Mouse (Mus musculus): Measurements from ENCODE around the gene Tcea3. TPM values are rescaled to one million over a fixed set of nuclear protein-coding genes. Genes with fewer than 3 reads are reported as not detected.

The Tcea3 gene
- polyA plus RNA-seq, 1 experiment: 50.8 TPM

DNA sequence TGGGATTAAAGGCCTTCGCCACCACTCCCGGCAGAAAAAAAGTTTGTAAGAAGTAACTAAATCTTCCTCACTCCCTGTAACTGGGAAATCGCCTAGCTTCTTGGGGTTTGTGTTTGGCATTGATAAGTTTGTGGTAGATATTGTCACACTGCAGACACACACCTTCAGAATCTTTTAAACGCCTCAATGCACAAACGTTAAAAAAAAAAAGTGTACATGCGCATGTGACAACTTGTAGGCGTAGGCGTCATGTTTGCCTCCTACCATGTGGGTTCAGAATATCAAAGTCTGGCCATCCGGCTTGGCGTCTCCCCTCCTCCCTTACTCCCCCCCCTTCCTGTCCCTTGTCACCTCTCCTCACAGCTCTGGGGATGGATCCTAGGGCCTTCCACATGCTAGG, 9.2 kb downstream of the Tcea3 start:
- 72% methylated on average over 10 of the region's 10 CpGs for WGBS
- no peaks in the 10 kb centered on the region for H3K36me3 ChIP-seq (ENCODE audit: control insufficient read depth, insufficient read depth, low read length)
- H3K27ac ChIP-seq (ENCODE audit: insufficient read depth, low read depth, low read length): no peak overlapping the region
- TF ChIP-seq CTCF (conservative IDR thresholded peaks at IDR 0.05; ENCODE audit: insufficient read depth, insufficient read length, low read depth, low read length): no peak
- TF ChIP-seq POLR2A (IDR thresholded peaks at IDR 0.05; ENCODE audit: low read depth, low read length): no peak
- no peak overlapping the region for H3K4me3 ChIP-seq (ENCODE audit: insufficient read depth, low read depth, low read length)
- H3K4me1 ChIP-seq (ENCODE audit: control insufficient read depth, insufficient read depth, low read length): peaks cover 5% of the 10 kb centered on the region; the same call in 1 of the 2 replicates
- H3K27me3 ChIP-seq (replicated peaks; ENCODE audit: control insufficient read depth, insufficient read depth, low read length): no peaks in the 10 kb centered on the region
- DNase-seq: no peak

DNA sequence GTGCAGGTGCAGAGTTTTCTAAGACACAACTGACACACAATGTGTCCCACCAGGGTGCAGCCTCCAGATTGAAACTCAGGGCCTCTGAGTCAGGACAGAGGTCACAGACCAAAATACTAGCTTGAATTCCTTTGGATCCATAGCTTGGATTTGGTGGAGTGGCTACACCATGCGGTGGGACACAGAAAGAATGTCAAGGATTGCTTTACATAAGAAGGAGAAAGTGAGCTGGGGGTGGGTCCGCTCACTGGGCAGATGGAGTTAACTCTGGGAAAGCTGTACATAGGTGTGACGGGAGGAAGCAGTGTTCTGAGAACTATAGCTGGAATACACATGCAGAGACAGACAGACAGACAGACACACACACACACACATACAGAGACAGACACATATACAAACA, 12.4 kb downstream of the Tcea3 start:
- WGBS: 64% methylated on average over 3 of the region's 3 CpGs
- DNase-seq: no peak
- TF ChIP-seq CTCF (conservative IDR thresholded peaks at IDR 0.05; ENCODE audit: insufficient read depth, insufficient read length, low read depth, low read length) (no peak), POLR2A (IDR thresholded peaks at IDR 0.05; ENCODE audit: low read depth, low read length) (no peak)
- no peak overlapping the region for H3K4me3 ChIP-seq (ENCODE audit: insufficient read depth, low read depth, low read length)
- no peaks in the 10 kb centered on the region for H3K36me3 ChIP-seq (ENCODE audit: control insufficient read depth, insufficient read depth, low read length)
- no peak overlapping the region for H3K27ac ChIP-seq (ENCODE audit: insufficient read depth, low read depth, low read length)
- H3K4me1 ChIP-seq (ENCODE audit: control insufficient read depth, insufficient read depth, low read length): peaks cover 3% of the 10 kb centered on the region; the same call in 1 of the 2 replicates
- no peaks in the 10 kb centered on the region for H3K27me3 ChIP-seq (replicated peaks; ENCODE audit: control insufficient read depth, insufficient read depth, low read length)

- no peak overlapping the region for H3K4me3 ChIP-seq (ENCODE audit: insufficient read depth, low read depth, low read length)
- no peak overlapping the region; the same call in 1 of the 2 replicates for H3K27ac ChIP-seq (ENCODE audit: insufficient read depth, low read depth, low read length)
- H3K4me1 ChIP-seq (ENCODE audit: control insufficient read depth, insufficient read depth, low read length): peaks cover 3% of the 10 kb centered on the region; the same call in 1 of the 2 replicates
- WGBS: 29% methylated on average over 10 of the region's 10 CpGs
- peak; percentile 88 for DNase-seq
- TF ChIP-seq POLR2A (IDR thresholded peaks at IDR 0.05; ENCODE audit: low read depth, low read length) (no peak), CTCF (conservative IDR thresholded peaks at IDR 0.05; ENCODE audit: insufficient read depth, insufficient read length, low read depth, low read length) (peak; percentile 80)
- no peaks in the 10 kb centered on the region for H3K27me3 ChIP-seq (replicated peaks; ENCODE audit: control insufficient read depth, insufficient read depth, low read length)
- H3K36me3 ChIP-seq (ENCODE audit: control insufficient read depth, insufficient read depth, low read length): no peaks in the 10 kb centered on the region
Measured at GRCm38 (mm10) chr4:136260491-136261180, 13.1 kb downstream of the Tcea3 start.

DNA sequence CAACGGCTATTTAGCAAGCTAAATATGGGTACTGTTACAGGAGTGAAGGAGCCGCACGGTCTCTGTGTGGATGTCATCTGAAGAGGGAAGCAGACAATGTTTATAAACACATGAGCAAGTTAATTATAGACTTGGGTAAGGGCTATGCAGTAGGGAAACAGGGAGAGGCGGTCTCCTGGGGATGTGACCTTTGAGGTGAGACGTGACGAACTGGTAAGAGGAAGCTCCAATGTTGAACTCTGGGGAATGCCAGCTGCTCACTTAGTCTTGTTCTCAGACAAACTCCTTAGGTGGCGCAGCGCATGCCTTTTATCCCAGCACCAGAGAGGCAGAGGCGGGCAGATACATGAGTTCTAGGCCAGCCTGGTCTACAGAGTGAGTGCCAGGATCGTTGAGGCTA, 14.4 kb downstream of the Tcea3 start:
- no peak for TF ChIP-seq POLR2A (IDR thresholded peaks at IDR 0.05; ENCODE audit: low read depth, low read length)
- no peak for TF ChIP-seq CTCF (conservative IDR thresholded peaks at IDR 0.05; ENCODE audit: insufficient read depth, insufficient read length, low read depth, low read length)
- Histone ChIP-seq H3K4me1 (ENCODE audit: control insufficient read depth, insufficient read depth, low read length) (peaks cover 3% of the 10 kb centered on the region; the same call in 1 of the 2 replicates), H3K27ac (ENCODE audit: insufficient read depth, low read depth, low read length) (no peak overlapping the region), H3K27me3 (replicated peaks; ENCODE audit: control insufficient read depth, insufficient read depth, low read length) (no peaks in the 10 kb centered on the region), H3K4me3 (ENCODE audit: insufficient read depth, low read depth, low read length) (no peak overlapping the region), H3K36me3 (ENCODE audit: control insufficient read depth, insufficient read depth, low read length) (no peaks in the 10 kb centered on the region)
- peak; percentile 81 for DNase-seq
- 47% methylated on average over 10 of the region's 10 CpGs for WGBS

GRCm38 (mm10) chr4:136263555-136263954, 16.0 kb downstream of the Tcea3 start:
- no peak overlapping the region for H3K27ac ChIP-seq (ENCODE audit: insufficient read depth, low read depth, low read length)
- H3K4me1 ChIP-seq (ENCODE audit: control insufficient read depth, insufficient read depth, low read length): peaks cover 3% of the 10 kb centered on the region; the same call in 1 of the 2 replicates
- no peak overlapping the region for H3K4me3 ChIP-seq (ENCODE audit: insufficient read depth, low read depth, low read length)
- WGBS: 93% methylated on average over 4 of the region's 4 CpGs
- H3K36me3 ChIP-seq (ENCODE audit: control insufficient read depth, insufficient read depth, low read length): no peaks in the 10 kb centered on the region
- TF ChIP-seq CTCF (conservative IDR thresholded peaks at IDR 0.05; ENCODE audit: insufficient read depth, insufficient read length, low read depth, low read length) (no peak), POLR2A (IDR thresholded peaks at IDR 0.05; ENCODE audit: low read depth, low read length) (no peak)
- DNase-seq: no peak
- H3K27me3 ChIP-seq (replicated peaks; ENCODE audit: control insufficient read depth, insufficient read depth, low read length): no peaks in the 10 kb centered on the region

- TF ChIP-seq CTCF (conservative IDR thresholded peaks at IDR 0.05; ENCODE audit: insufficient read depth, insufficient read length, low read depth, low read length) (no peak), POLR2A (IDR thresholded peaks at IDR 0.05; ENCODE audit: low read depth, low read length) (no peak)
- DNase-seq: no peak
- H3K4me3 ChIP-seq (ENCODE audit: insufficient read depth, low read depth, low read length): no peak overlapping the region
- H3K4me1 ChIP-seq (ENCODE audit: control insufficient read depth, insufficient read depth, low read length): no peaks in the 10 kb centered on the region
- H3K27ac ChIP-seq (ENCODE audit: insufficient read depth, low read depth, low read length): no peak overlapping the region
- no peaks in the 10 kb centered on the region for H3K36me3 ChIP-seq (ENCODE audit: control insufficient read depth, insufficient read depth, low read length)
- WGBS: 79% methylated on average over 9 of the region's 9 CpGs
- no peaks in the 10 kb centered on the region for H3K27me3 ChIP-seq (replicated peaks; ENCODE audit: control insufficient read depth, insufficient read depth, low read length)
Measured at GRCm38 (mm10) chr4:136266716-136267343, 19.3 kb downstream of the Tcea3 start.

- H3K4me1 ChIP-seq (ENCODE audit: control insufficient read depth, insufficient read depth, low read length): no peaks in the 10 kb centered on the region
- 83% methylated on average over 1 of the region's 1 CpGs for WGBS
- H3K4me3 ChIP-seq (ENCODE audit: insufficient read depth, low read depth, low read length): no peak overlapping the region
- no peaks in the 10 kb centered on the region for H3K27me3 ChIP-seq (replicated peaks; ENCODE audit: control insufficient read depth, insufficient read depth, low read length)
- H3K27ac ChIP-seq (ENCODE audit: insufficient read depth, low read depth, low read length): no peak overlapping the region
- H3K36me3 ChIP-seq (ENCODE audit: control insufficient read depth, insufficient read depth, low read length): no peaks in the 10 kb centered on the region
- DNase-seq: no peak
- TF ChIP-seq POLR2A (IDR thresholded peaks at IDR 0.05; ENCODE audit: low read depth, low read length): no peak
- no peak for TF ChIP-seq CTCF (conservative IDR thresholded peaks at IDR 0.05; ENCODE audit: insufficient read depth, insufficient read length, low read depth, low read length)
Measured at GRCm38 (mm10) chr4:136268912-136269311, 21.4 kb downstream of the Tcea3 start.

All from kidney, adult 2 months (tissue).